Mouse (Mus musculus): ENCODE results near the gene Kctd13. TPM values are rescaled to one million over a fixed set of nuclear protein-coding genes. Genes with fewer than 3 reads are reported as not detected.

The Kctd13 gene
- polyA plus RNA-seq, 1 experiment from 2014 or later: 11.9 TPM

DNA sequence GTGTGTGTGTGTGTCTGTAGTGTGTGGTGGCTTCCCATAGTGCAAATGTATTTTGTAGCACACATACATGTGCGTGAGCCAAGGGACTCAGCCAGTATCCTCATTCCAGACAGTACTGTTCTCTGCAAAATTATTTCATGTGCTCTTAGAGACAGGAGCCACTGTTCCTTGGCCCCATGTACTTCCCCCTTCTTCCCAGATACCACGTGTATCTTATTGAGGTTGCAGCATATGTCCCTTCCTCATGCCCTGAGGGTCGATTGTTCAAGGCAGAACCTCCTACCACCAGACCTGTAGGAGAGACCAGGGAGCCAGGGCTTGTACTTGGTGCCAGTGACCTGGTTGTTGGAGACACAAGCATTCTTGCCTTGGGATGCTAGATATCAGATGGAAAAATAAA is 26.4 kb downstream of the Kctd13 start:
- Histone ChIP-seq H3K27ac (replicated peaks in 1 of 2; ENCODE audit: control insufficient read depth in 1 of 2, insufficient read depth in 1 of 2, low read depth in 2 of 2, low read length in 2 of 2) (no peak overlapping the region), H3K4me3 (ENCODE audit: control insufficient read depth in 1 of 2, insufficient read depth in 1 of 2, low read depth in 1 of 2, low read length in 2 of 2) (no peak overlapping the region), H3K9ac (ENCODE audit: low read length) (no peak overlapping the region), H3K36me3 (ENCODE audit: control insufficient read depth, insufficient read depth, low read length) (no peaks in the 10 kb centered on the region), H3K4me1 (ENCODE audit: control insufficient read depth in 2 of 2, insufficient read depth in 2 of 2, low read length in 2 of 2) (peaks cover 0 to 2% of the 10 kb centered on the region in 2 experiments; a peak in 2 of 4 replicates), H3K9me3 (ENCODE audit: control insufficient read depth, low read length) (no peaks in the 10 kb centered on the region), H3K4me2 (ENCODE audit: low read length) (no peak overlapping the region), H3K27me3 (ENCODE audit: control insufficient read depth, insufficient read depth, low read length) (peaks cover 33% of the 10 kb centered on the region)
- no peak for ATAC-seq (ENCODE audit: insufficient number of reproducible peaks, insufficient read depth, low FRiP score, low read depth)
- WGBS: 48% methylated on average over 3 of the region's 3 CpGs

DNA sequence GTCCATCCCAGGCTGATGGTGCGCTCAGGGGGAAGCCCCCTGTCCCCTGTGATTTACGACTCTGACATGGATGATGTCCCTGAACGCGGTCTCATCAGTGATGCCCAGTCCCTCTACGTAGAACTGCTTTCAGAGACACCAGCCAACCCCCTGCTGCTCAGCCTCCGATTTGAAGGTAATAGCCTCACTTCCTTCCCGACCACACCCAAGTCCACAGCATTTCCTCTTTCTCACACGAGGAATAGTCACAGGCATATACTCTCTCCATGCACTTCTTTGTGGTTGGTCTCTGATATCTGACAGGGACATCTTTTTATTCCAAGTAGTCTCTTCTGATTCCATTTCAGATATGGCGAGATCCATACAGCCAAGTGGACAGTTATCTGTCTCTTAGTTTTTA is 31.1 kb downstream of the Kctd13 start:
- Histone ChIP-seq H3K9me3 (ENCODE audit: control insufficient read depth, low read length) (no peaks in the 10 kb centered on the region), H3K27ac (replicated peaks in 1 of 2; ENCODE audit: control insufficient read depth in 1 of 2, insufficient read depth in 1 of 2, low read depth in 2 of 2, low read length in 2 of 2) (no peak overlapping the region), H3K4me3 (ENCODE audit: control insufficient read depth in 1 of 2, insufficient read depth in 1 of 2, low read depth in 1 of 2, low read length in 2 of 2) (no peak overlapping the region), H3K4me1 (ENCODE audit: control insufficient read depth in 2 of 2, insufficient read depth in 2 of 2, low read length in 2 of 2) (no peaks in the 10 kb centered on the region), H3K4me2 (ENCODE audit: low read length) (no peak overlapping the region), H3K9ac (ENCODE audit: low read length) (no peak overlapping the region), H3K27me3 (ENCODE audit: control insufficient read depth, insufficient read depth, low read length) (peaks cover 26% of the 10 kb centered on the region), H3K36me3 (ENCODE audit: control insufficient read depth, insufficient read depth, low read length) (no peaks in the 10 kb centered on the region)
- WGBS: 64% methylated on average over 9 of the region's 9 CpGs
- ATAC-seq (ENCODE audit: insufficient number of reproducible peaks, insufficient read depth, low FRiP score, low read depth): no peak

GRCm38 (mm10) chr7:126961095-126961494 is 32.4 kb downstream of the Kctd13 start:
- Histone ChIP-seq H3K4me3 (ENCODE audit: control insufficient read depth in 1 of 2, insufficient read depth in 1 of 2, low read depth in 1 of 2, low read length in 2 of 2) (no peak overlapping the region), H3K4me1 (ENCODE audit: control insufficient read depth in 2 of 2, insufficient read depth in 2 of 2, low read length in 2 of 2) (no peaks in the 10 kb centered on the region), H3K27me3 (ENCODE audit: control insufficient read depth, insufficient read depth, low read length) (peaks cover 26% of the 10 kb centered on the region), H3K9ac (ENCODE audit: low read length) (no peak overlapping the region), H3K9me3 (ENCODE audit: control insufficient read depth, low read length) (no peaks in the 10 kb centered on the region), H3K4me2 (ENCODE audit: low read length) (no peak overlapping the region), H3K27ac (replicated peaks in 1 of 2; ENCODE audit: control insufficient read depth in 1 of 2, insufficient read depth in 1 of 2, low read depth in 2 of 2, low read length in 2 of 2) (no peak overlapping the region), H3K36me3 (ENCODE audit: control insufficient read depth, insufficient read depth, low read length) (no peaks in the 10 kb centered on the region)
- WGBS: 71% methylated on average over 5 of the region's 5 CpGs
- ATAC-seq (ENCODE audit: insufficient number of reproducible peaks, insufficient read depth, low FRiP score, low read depth): no peak

DNA sequence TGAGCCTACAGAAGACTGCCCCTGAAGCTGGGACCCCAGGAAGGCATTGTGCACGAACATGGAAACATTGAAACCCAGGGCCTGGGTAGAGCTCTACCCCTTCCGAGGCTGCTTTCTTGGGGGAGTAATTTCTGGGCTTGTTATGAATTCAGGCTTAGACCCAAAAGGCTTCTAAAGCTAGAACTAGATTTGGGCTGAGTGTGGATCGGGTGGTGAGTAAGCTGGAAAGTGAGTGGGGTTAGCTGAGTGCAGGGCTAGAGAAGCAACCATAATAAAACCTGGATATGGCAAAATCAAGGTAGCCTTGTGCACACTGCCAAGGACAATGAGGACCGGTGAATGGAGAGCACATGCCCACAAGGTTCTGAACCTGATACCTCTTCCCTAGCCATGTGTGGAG is 33.3 kb downstream of the Kctd13 start:
- H3K27ac ChIP-seq (replicated peaks in 1 of 2; ENCODE audit: control insufficient read depth in 1 of 2, insufficient read depth in 1 of 2, low read depth in 2 of 2, low read length in 2 of 2): no peak overlapping the region
- no peak overlapping the region for H3K4me3 ChIP-seq (ENCODE audit: control insufficient read depth in 1 of 2, insufficient read depth in 1 of 2, low read depth in 1 of 2, low read length in 2 of 2)
- H3K4me2 ChIP-seq (ENCODE audit: low read length): no peak overlapping the region
- H3K9ac ChIP-seq (ENCODE audit: low read length): no peak overlapping the region
- no peaks in the 10 kb centered on the region for H3K36me3 ChIP-seq (ENCODE audit: control insufficient read depth, insufficient read depth, low read length)
- no peaks in the 10 kb centered on the region for H3K9me3 ChIP-seq (ENCODE audit: control insufficient read depth, low read length)
- no peak for ATAC-seq (ENCODE audit: insufficient number of reproducible peaks, insufficient read depth, low FRiP score, low read depth)
- 80% methylated on average over 4 of the region's 4 CpGs for WGBS
- H3K27me3 ChIP-seq (ENCODE audit: control insufficient read depth, insufficient read depth, low read length): peaks cover 26% of the 10 kb centered on the region
- no peaks in the 10 kb centered on the region for H3K4me1 ChIP-seq (ENCODE audit: control insufficient read depth in 2 of 2, insufficient read depth in 2 of 2, low read length in 2 of 2)

- 26% methylated on average over 19 of the region's 19 CpGs for WGBS
- ATAC-seq (ENCODE audit: insufficient number of reproducible peaks, insufficient read depth, low FRiP score, low read depth): no peak
- no peaks in the 10 kb centered on the region for H3K9me3 ChIP-seq (ENCODE audit: control insufficient read depth, low read length)
- H3K27ac ChIP-seq (replicated peaks in 1 of 2; ENCODE audit: control insufficient read depth in 1 of 2, insufficient read depth in 1 of 2, low read depth in 2 of 2, low read length in 2 of 2): no peak overlapping the region
- H3K4me3 ChIP-seq (ENCODE audit: control insufficient read depth in 1 of 2, insufficient read depth in 1 of 2, low read depth in 1 of 2, low read length in 2 of 2): no peak overlapping the region
- no peak overlapping the region for H3K9ac ChIP-seq (ENCODE audit: low read length)
- H3K4me2 ChIP-seq (ENCODE audit: low read length): no peak overlapping the region
- H3K36me3 ChIP-seq (ENCODE audit: control insufficient read depth, insufficient read depth, low read length): no peaks in the 10 kb centered on the region
- H3K4me1 ChIP-seq (ENCODE audit: control insufficient read depth in 2 of 2, insufficient read depth in 2 of 2, low read length in 2 of 2): no peaks in the 10 kb centered on the region
- peaks cover 26% of the 10 kb centered on the region for H3K27me3 ChIP-seq (ENCODE audit: control insufficient read depth, insufficient read depth, low read length)
Observed at GRCm38 (mm10) chr7:126963548-126964286, 35.0 kb downstream of the Kctd13 start.

- ATAC-seq (ENCODE audit: insufficient number of reproducible peaks, insufficient read depth, low FRiP score, low read depth): no peak
- Histone ChIP-seq H3K27me3 (ENCODE audit: control insufficient read depth, insufficient read depth, low read length) (peaks cover 26% of the 10 kb centered on the region), H3K4me1 (ENCODE audit: control insufficient read depth in 2 of 2, insufficient read depth in 2 of 2, low read length in 2 of 2) (no peaks in the 10 kb centered on the region), H3K4me2 (ENCODE audit: low read length) (no peak overlapping the region), H3K4me3 (ENCODE audit: control insufficient read depth in 1 of 2, insufficient read depth in 1 of 2, low read depth in 1 of 2, low read length in 2 of 2) (no peak overlapping the region), H3K36me3 (ENCODE audit: control insufficient read depth, insufficient read depth, low read length) (no peaks in the 10 kb centered on the region), H3K9ac (ENCODE audit: low read length) (no peak overlapping the region), H3K9me3 (ENCODE audit: control insufficient read depth, low read length) (no peaks in the 10 kb centered on the region), H3K27ac (replicated peaks in 1 of 2; ENCODE audit: control insufficient read depth in 1 of 2, insufficient read depth in 1 of 2, low read depth in 2 of 2, low read length in 2 of 2) (no peak overlapping the region)
- WGBS: 40% methylated on average over 3 of the region's 3 CpGs
Observed at GRCm38 (mm10) chr7:126965568-126965967, 36.9 kb downstream of the Kctd13 start.

DNA sequence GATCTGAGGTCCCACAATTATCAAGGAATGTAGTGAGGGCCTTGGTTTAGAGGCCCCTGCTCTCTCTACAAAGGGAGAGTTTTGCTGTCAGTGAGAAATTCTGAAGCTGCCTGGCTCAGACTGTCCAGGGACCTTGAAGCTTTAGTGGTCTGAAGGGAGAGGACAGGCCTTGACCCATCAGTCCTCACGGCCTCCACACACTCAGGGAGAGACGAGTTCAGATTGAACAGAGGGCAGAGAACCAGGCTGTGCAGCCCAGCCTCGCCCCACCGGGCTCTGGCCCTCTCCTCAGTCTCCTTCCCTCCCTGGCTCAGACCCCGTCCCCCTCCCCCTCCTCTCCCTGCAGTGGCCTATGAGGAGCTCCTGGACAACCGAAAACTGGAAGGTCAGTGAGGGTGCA is 38.7 kb downstream of the Kctd13 start:
- Histone ChIP-seq H3K4me2 (ENCODE audit: low read length) (no peak overlapping the region), H3K4me1 (ENCODE audit: control insufficient read depth in 2 of 2, insufficient read depth in 2 of 2, low read length in 2 of 2) (no peaks in the 10 kb centered on the region), H3K9me3 (ENCODE audit: control insufficient read depth, low read length) (no peaks in the 10 kb centered on the region), H3K9ac (ENCODE audit: low read length) (no peak overlapping the region), H3K36me3 (ENCODE audit: control insufficient read depth, insufficient read depth, low read length) (no peaks in the 10 kb centered on the region), H3K4me3 (ENCODE audit: control insufficient read depth in 1 of 2, insufficient read depth in 1 of 2, low read depth in 1 of 2, low read length in 2 of 2) (no peak overlapping the region), H3K27ac (replicated peaks in 1 of 2; ENCODE audit: control insufficient read depth in 1 of 2, insufficient read depth in 1 of 2, low read depth in 2 of 2, low read length in 2 of 2) (no peak overlapping the region), H3K27me3 (ENCODE audit: control insufficient read depth, insufficient read depth, low read length) (peaks cover 21% of the 10 kb centered on the region)
- ATAC-seq (ENCODE audit: insufficient number of reproducible peaks, insufficient read depth, low FRiP score, low read depth): no peak
- WGBS: 67% methylated on average over 6 of the region's 6 CpGs

DNA sequence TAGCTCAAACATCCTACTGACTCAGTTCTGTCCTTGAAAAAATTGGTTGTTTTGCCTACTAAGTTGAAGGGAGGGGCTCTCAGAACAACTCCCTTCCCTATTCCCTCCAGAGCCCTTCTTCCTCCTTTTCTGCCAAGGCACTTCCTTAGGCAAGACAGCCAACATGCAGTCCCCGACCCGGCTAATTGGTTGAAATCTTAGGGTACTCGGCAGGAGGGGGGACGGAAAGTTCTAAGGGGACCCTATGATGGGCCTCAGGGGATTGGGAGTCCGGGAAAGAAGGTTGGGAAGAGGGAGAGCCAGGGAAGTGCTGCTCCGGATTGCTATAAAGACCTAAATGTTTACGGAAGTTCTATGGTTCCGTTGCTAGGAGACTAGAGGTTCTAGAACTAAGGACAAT is 46.8 kb downstream of the Kctd13 start:
- no peaks in the 10 kb centered on the region for H3K27me3 ChIP-seq (ENCODE audit: control insufficient read depth, insufficient read depth, low read length)
- 8% methylated on average over 8 of the region's 8 CpGs for WGBS
- H3K4me2 ChIP-seq (ENCODE audit: low read length): peak overlapping the region; percentile 82
- no peaks in the 10 kb centered on the region for H3K9me3 ChIP-seq (ENCODE audit: control insufficient read depth, low read length)
- peak overlapping the region; percentile 2 to 100; a peak in 3 of 4 replicates for H3K4me3 ChIP-seq (ENCODE audit: control insufficient read depth in 1 of 2, insufficient read depth in 1 of 2, low read depth in 1 of 2, low read length in 2 of 2)
- peaks cover 2 to 11% of the 10 kb centered on the region in 2 experiments; a peak in 3 of 4 replicates for H3K4me1 ChIP-seq (ENCODE audit: control insufficient read depth in 2 of 2, insufficient read depth in 2 of 2, low read length in 2 of 2)
- ATAC-seq (ENCODE audit: insufficient number of reproducible peaks, insufficient read depth, low FRiP score, low read depth): no peak; the same call in 1 of the 2 replicates
- H3K36me3 ChIP-seq (ENCODE audit: control insufficient read depth, insufficient read depth, low read length): peaks cover 27% of the 10 kb centered on the region
- peak overlapping the region; percentile 99 for H3K9ac ChIP-seq (ENCODE audit: low read length)
- peak overlapping the region in 1 of 2 experiments; percentile 93; a peak in 1 of 4 replicates for H3K27ac ChIP-seq (replicated peaks in 1 of 2; ENCODE audit: control insufficient read depth in 1 of 2, insufficient read depth in 1 of 2, low read depth in 2 of 2, low read length in 2 of 2)
